Mouse (Mus musculus) olfactory bulb, adult 2 months (tissue): ENCODE measurements around the gene Ltbp4.

Experiments
- CTCF ChIP-seq: fragments of 200-500 bp; IDR thresholded peaks from 2 replicates; pipeline ENCODE4 v1.5.1; 2012; ENCODE audit warnings: low read depth, mild to moderate bottlenecking, low read length, moderate library complexity; ENCODE audit not compliant: insufficient read depth
- POLR2A ChIP-seq: fragments of 200-500 bp; IDR thresholded peaks from 2 replicates; pipeline ENCODE4 v1.6.1; 2012; ENCODE audit warnings: mild to moderate bottlenecking, low read depth, low read length, moderate library complexity; ENCODE audit not compliant: insufficient read depth

GRCm38 (mm10) chr7:27356248-27356647 is 18.8 kb upstream of the Ltbp4 start:
- TF ChIP-seq POLR2A: no peak
- no peak for TF ChIP-seq CTCF
